Mouse (Mus musculus) lung, postnatal 0 days (tissue): ENCODE results near the gene Bicdl1. TPM values are rescaled to one million over a fixed set of nuclear protein-coding genes. Genes with fewer than 3 reads are reported as not detected.

Source experiments
- ATAC-seq: fragments of 200-750 bp; cut with Nextera tagmentation; 2 replicates; pipeline ENCODE4 v1.8.0; 2017; ENCODE audit warnings: moderate library complexity
- DNase-seq: peaks from one replicate; pipeline ENCODE4 v3.0.0-alpha.2; 2016; ENCODE audit warnings: low spot score
- H3K27ac ChIP-seq: fragments of 300-500 bp; sonication (generic); 2 replicates; pipeline ENCODE4 v1.5.1; 2014; ENCODE audit warnings: antibody characterized with exemption, mild to moderate bottlenecking, low read length, mixed read lengths
- H3K27me3 ChIP-seq: fragments of 300-500 bp; sonication (generic); replicated peaks from 2 replicates; pipeline ENCODE4 v1.6.1; 2014; ENCODE audit warnings: low read length, mixed read lengths; ENCODE audit not compliant: insufficient read depth
- H3K36me3 ChIP-seq: fragments of 300-500 bp; sonication (generic); 2 replicates; pipeline ENCODE4 v1.6.1; 2014; ENCODE audit warnings: low read length, mixed read lengths; ENCODE audit not compliant: insufficient read depth
- H3K4me1 ChIP-seq: fragments of 300-500 bp; sonication (generic); 2 replicates; pipeline ENCODE4 v1.6.1; 2014; ENCODE audit warnings: antibody characterized with exemption, low read depth, low read length, mixed read lengths; ENCODE audit not compliant: insufficient read depth
- H3K4me2 ChIP-seq: fragments of 300-500 bp; sonication (generic); replicated peaks from 2 replicates; pipeline ENCODE4 v1.6.1; 2014; ENCODE audit warnings: low read depth, mild to moderate bottlenecking, low read length, moderate library complexity, mixed read lengths
- H3K4me3 ChIP-seq: fragments of 300-500 bp; sonication (generic); 2 replicates; pipeline ENCODE4 v1.5.1; 2014; ENCODE audit warnings: low read depth, low read length
- H3K9ac ChIP-seq: fragments of 300-500 bp; sonication (generic); replicated peaks from 2 replicates; pipeline ENCODE4 v1.6.1; 2014; ENCODE audit warnings: low read depth, mild to moderate bottlenecking
- H3K9me3 ChIP-seq: fragments of 300-500 bp; sonication (generic); 2 replicates; pipeline ENCODE4 v1.6.1; 2016; ENCODE audit warnings: low read length, mixed read lengths
- CTCF ChIP-seq: IDR thresholded peaks from 2 replicates; pipeline ENCODE4 v1.5.1; 2016; ENCODE audit warnings: antibody characterized with exemption, mild to moderate bottlenecking
- EP300 ChIP-seq: IDR thresholded peaks from 2 replicates; pipeline ENCODE4 v1.6.1; 2016; ENCODE audit warnings: antibody characterized with exemption, mild to moderate bottlenecking, control low read depth
- WGBS: fragments of 180-500 bp; shearing (Covaris S2); extraction: QIAGEN DNeasy Blood & Tissue Kit; methylation state at CpG from one replicate; pipeline ENCODE4 v1.1.7; 2014; 5-methylcytosine and 5-hydroxymethylcytosine counted together
- polyA plus RNA-seq: library from polyadenylated mRNA; unstranded; fragments of >200 nt; fragmentation: Nextera tagmentation; extraction: Ambion mirVana; gene quantifications from 2 replicates; pipeline ENCODE4 v1.2.1, GENCODE M21; 2015

Bicdl1 gene
- polyA plus RNA-seq, 1 experiment from 2014 or later = 12.4 TPM

GRCm38 (mm10) chr5:115653776-115654175 lies 77.6 kb downstream of the Bicdl1 start:
- Histone ChIP-seq H3K27ac (no peak overlapping the region), H3K9me3 (no peaks in the 10 kb centered on the region), H3K27me3 (no peaks in the 10 kb centered on the region), H3K36me3 (no peaks in the 10 kb centered on the region), H3K4me2 (no peak overlapping the region), H3K9ac (no peak overlapping the region), H3K4me3 (no peak overlapping the region), H3K4me1 (peaks cover 8% of the 10 kb centered on the region; the same call in 1 of the 2 replicates)
- TF ChIP-seq EP300 (no peak), CTCF (no peak)
- DNase-seq (no peak), ATAC-seq (no peak)
- 83% methylated on average over 12 of the region's 12 CpGs for WGBS

- H3K4me3 ChIP-seq = peak overlapping the region; percentile 36
- H3K4me2 ChIP-seq = peak overlapping the region; percentile 48
- peak overlapping the region; percentile 76 for H3K27ac ChIP-seq
- H3K27me3 ChIP-seq = no peaks in the 10 kb centered on the region
- H3K4me1 ChIP-seq = peaks cover 8% of the 10 kb centered on the region; the same call in 1 of the 2 replicates
- peak; percentile 95 for TF ChIP-seq CTCF
- peak; percentile 40; the same call in 1 of the 2 replicates for TF ChIP-seq EP300
- WGBS = 2% methylated on average over 35 of the region's 35 CpGs
- peak overlapping the region; percentile 20 for H3K9ac ChIP-seq
- H3K36me3 ChIP-seq = no peaks in the 10 kb centered on the region
- no peaks in the 10 kb centered on the region for H3K9me3 ChIP-seq
- DNase-seq (peak; percentile 100), ATAC-seq (peak; percentile 100)
Observed at GRCm38 (mm10) chr5:115652681-115653575, 78.5 kb downstream of the Bicdl1 start.

- Histone ChIP-seq H3K9ac (peak overlapping the region; percentile 20; the same call in 1 of the 2 replicates), H3K4me3 (no peak overlapping the region), H3K4me1 (peaks cover 8% of the 10 kb centered on the region; the same call in 1 of the 2 replicates), H3K27ac (no peak overlapping the region), H3K36me3 (no peaks in the 10 kb centered on the region), H3K4me2 (no peak overlapping the region), H3K9me3 (no peaks in the 10 kb centered on the region), H3K27me3 (no peaks in the 10 kb centered on the region)
- ATAC-seq (no peak), DNase-seq (no peak)
- 87% methylated on average over 10 of the region's 10 CpGs for WGBS
- TF ChIP-seq CTCF = no peak
- TF ChIP-seq EP300 = no peak
Observed at GRCm38 (mm10) chr5:115651821-115652220, 79.6 kb downstream of the Bicdl1 start.

GRCm38 (mm10) chr5:115650885-115651284 lies 80.5 kb downstream of the Bicdl1 start:
- ATAC-seq = no peak
- Histone ChIP-seq H3K4me3 (no peak overlapping the region), H3K4me2 (no peak overlapping the region), H3K9ac (no peak overlapping the region), H3K27me3 (no peaks in the 10 kb centered on the region), H3K9me3 (no peaks in the 10 kb centered on the region), H3K4me1 (peaks cover 8% of the 10 kb centered on the region; the same call in 1 of the 2 replicates), H3K36me3 (0 out of 2 replicates have a peak, but pooled peaks cover 5% of the 10 kb centered on the region), H3K27ac (no peak overlapping the region)
- no peak for TF ChIP-seq CTCF
- no peak for TF ChIP-seq EP300
- no peak for DNase-seq
- 87% methylated on average over 10 of the region's 10 CpGs for WGBS

GRCm38 (mm10) chr5:115649699-115650098 lies 81.7 kb downstream of the Bicdl1 start:
- H3K27ac ChIP-seq = no peak overlapping the region
- peaks cover 8% of the 10 kb centered on the region; the same call in 1 of the 2 replicates for H3K4me1 ChIP-seq
- ATAC-seq = no peak
- DNase-seq = no peak
- H3K4me3 ChIP-seq = no peak overlapping the region
- H3K27me3 ChIP-seq = no peaks in the 10 kb centered on the region
- H3K36me3 ChIP-seq = 0 out of 2 replicates have a peak, but pooled peaks cover 6% of the 10 kb centered on the region
- no peak overlapping the region for H3K9ac ChIP-seq
- no peak for TF ChIP-seq CTCF
- TF ChIP-seq EP300 = no peak
- no peak overlapping the region for H3K4me2 ChIP-seq
- 84% methylated on average over 8 of the region's 8 CpGs for WGBS
- no peaks in the 10 kb centered on the region for H3K9me3 ChIP-seq

- no peak for DNase-seq
- Histone ChIP-seq H3K4me1 (peaks cover 8% of the 10 kb centered on the region; the same call in 1 of the 2 replicates), H3K36me3 (0 out of 2 replicates have a peak, but pooled peaks cover 8% of the 10 kb centered on the region), H3K9ac (no peak overlapping the region), H3K4me2 (no peak overlapping the region), H3K4me3 (no peak overlapping the region), H3K9me3 (no peaks in the 10 kb centered on the region), H3K27me3 (no peaks in the 10 kb centered on the region), H3K27ac (no peak overlapping the region)
- ATAC-seq = no peak
- TF ChIP-seq EP300 (no peak), CTCF (no peak)
- WGBS = 69% methylated on average over 3 of the region's 3 CpGs
Observed at GRCm38 (mm10) chr5:115648876-115649275, 82.5 kb downstream of the Bicdl1 start.
